Mouse (Mus musculus): ENCODE data around the gene Nhlh1. TPM values are rescaled to one million over a fixed set of nuclear protein-coding genes. Genes with fewer than 3 reads are reported as not detected.

Gene Nhlh1
- total RNA-seq, 1 experiment from 2014 or later = not detected

DNA sequence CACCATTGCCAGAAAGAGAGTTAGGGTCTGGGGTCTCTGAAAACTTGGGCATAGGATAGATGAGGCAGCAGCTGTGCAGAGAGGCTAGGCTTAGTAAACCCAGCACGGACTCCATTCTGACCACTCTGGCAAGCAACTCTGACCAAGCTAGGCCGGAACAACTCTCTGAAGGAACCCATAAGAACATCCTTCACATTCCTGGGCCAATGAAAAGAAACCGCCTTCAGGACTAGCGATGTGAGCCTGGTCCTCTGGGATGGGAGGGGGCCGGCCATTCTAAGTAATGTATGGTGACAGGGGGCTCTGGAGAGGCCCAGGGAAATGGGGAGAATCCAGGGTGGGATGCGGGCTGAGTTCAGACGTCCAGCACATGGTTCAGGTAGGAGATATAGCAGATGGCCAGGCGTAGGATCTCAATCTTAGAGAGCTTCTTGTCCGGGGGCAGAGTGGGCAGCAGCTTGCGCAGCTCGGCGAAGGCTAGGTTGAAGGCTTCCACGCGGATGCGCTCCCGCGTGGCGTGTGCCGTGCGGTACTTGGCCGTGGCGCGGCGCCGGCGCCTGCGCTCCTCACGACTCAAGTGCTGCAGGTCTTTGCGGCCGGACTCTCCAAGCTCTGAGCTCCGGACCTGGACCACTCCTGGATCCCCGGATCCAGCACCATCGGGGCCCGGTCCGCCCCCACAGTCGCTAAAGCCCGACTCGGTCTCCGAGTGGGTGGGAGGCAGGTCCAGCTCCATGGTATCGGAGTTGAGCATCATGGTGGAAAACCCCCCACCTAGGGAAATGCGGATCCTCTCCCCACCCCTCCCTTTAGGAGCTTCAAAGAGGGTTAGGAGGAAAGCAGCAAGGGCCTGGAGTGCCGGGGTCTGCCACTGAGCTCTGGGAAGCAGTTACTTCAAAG is 3.6 kb downstream of the Nhlh1 start:
- DNase-seq = no peak

GRCm38 (mm10) chr1:172052766-172053279 is 4.5 kb downstream of the Nhlh1 start:
- no peak for DNase-seq

DNA sequence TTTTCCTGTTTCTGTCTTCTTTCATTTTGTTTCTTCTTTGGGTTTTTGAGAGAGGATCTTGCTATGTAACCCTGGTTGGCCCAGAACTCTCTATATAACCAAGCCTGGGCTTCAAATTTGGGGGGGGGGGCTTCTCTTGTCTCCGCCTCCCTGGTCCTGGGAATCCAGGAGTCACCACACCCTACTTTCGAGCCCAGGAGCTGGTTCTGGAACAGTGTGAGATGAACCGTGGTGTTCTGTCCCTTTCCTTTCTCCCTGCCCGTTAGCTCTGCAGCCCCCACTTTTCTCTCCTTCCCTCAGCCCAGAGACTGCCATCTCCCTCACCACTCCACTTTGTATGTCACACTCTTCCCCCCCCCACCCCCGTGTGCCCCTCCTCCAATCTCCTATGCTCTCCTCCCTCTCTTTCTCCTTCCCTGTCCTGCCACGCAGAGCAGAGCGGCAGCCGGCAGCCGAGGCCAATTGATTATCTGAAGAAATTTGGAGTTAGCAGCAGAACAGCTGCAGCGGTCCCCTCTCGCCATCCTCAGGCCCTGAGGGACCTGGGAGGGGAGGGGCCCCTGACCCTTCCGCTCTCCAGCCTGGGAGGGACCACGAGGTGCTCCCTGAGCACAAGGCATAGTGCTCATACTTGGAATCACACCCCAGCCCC is 8.1 kb downstream of the Nhlh1 start:
- DNase-seq = no peak

DNA sequence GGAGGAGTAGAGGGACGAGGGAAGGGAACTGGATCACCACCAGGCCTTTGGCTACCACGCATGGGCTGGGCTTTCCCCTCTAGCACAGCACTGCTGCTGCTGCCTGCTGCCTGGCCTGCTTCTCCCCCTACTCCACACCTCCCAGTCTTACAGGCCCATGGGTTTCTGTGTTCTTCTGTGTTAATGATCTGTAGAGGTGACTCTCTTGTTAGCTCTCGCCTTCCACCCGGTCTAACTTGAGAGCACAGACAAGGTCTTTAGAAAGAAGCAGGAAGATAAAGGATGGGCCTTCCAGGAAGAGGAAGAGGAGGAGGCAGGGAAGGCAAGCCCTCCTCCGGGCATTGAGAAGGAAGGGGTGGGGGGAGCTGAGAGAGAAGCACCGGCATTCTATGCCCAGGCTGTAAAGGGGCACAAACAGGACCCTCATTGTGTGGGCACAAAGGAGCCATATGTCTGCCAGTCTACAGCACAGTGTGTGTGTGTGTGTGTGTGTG is 9.1 kb downstream of the Nhlh1 start:
- no peak for DNase-seq

DNA sequence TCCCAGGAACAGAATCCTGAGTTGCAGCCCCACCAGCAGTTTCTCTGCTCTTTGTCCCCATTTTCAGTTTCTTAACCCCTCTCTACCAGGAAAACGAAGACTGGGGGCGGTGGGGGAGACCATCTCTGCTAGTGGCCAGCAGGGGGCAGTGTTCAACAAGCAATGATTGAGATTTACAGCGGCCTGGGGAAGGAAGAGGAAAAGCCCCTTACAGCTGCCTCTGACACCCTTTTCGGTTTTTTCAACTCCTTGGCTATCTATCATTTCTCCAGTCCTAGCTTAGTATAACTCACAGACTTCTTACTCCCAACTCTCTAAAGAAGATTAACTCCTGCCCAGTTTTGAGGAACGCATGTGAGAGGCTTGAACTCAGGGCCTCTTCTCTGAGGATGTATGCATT is 10.4 kb downstream of the Nhlh1 start:
- peak; percentile 85 for DNase-seq

- no peak for DNase-seq
Observed at GRCm38 (mm10) chr1:172046410-172046809, 11.0 kb downstream of the Nhlh1 start.

- no peak for DNase-seq
Observed at GRCm38 (mm10) chr1:172029914-172030313, 27.5 kb downstream of the Nhlh1 start.

GRCm38 (mm10) chr1:172028394-172029275 is 28.7 kb downstream of the Nhlh1 start, which contains the start of gene Vangl2:
Vangl2 (minus strand) TSS chr1:172028444.
- no peak for DNase-seq

DNA sequence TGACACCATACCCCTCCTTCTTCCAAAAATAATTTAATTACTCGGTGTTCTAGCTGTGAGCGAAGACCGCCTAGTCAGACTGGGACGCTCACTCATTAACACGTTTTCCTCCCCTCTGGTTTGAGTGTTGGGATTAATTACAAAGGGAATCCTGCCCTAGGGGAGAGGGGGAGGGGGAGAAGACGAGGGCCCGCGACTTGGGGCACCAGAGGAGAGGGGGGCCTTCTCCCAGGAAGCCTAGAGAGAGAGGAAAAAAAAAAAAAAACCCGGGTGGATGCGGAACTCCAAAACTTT is 29.6 kb downstream of the Nhlh1 start:
- DNase-seq = no peak

DNA sequence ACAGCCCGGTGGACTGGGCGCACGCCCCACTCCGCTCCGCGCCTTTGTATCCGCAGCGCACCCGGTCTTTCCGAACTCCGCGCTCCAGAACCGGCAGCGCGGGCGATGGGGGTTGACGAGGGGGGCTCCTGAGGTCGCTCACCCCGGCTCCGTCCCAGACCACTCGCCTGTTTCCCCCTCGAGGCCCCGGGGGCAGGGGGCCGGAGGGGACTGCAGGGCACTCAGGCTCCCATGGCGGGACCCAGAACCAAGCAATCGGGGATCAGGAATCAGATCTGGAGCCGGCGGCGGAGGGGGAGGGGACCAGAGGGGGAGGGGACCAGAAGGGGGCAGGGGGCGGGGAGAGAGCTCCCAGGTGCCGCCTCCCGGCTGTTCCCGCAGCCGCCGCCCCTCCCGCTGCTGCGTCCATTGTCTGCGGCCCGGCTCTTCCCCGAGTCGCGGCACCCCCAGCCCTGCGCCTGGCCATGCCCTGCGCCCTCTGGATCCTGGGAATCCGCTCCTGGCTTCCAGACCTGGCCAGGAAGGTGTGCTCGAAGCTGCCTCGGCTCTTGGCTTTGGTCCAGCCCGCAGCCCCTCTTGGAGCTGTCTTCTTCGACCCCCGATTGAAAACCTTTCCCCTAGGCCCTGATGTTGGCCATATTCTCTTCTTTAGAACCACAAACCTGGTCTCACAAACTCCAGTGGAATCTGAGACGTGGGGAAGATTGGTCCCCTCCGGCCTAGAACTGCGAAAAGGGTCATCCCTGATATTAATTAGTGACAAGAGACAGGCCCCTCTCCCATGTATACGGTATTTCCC is 30.2 kb downstream of the Nhlh1 start:
- DNase-seq = peak; percentile 94

DNA sequence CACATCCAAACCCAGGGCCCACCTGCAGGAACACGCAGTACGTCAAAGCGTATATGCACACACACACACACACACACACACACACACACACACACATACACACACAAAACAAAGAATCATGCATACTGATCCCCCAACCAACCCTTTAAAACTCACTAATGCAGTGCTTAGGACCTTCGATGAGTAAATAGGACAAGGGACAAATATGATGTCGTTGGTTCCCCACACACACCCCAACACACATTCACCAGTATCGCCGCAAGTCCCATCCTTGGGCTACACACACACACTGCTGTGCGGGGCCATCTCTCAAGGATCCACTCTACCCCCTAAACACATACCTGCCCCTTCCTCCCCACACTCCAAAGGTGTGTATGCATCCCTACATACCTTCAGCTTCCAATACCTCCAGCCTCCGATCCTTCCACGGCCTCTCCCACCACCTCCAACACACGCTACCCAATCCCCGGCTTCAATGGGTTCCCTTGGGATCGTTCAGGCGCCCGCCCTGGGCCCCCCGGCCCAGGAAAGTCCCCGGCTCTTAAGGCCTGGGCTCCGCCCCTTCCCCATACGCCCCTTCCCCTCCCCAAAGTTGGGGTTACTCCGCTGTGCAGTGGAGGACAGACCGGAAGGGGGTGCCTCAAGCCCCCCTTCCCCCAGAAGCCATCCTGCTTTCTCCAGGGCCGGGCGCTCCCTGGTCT is 31.0 kb downstream of the Nhlh1 start:
- DNase-seq = peak; percentile 37

- DNase-seq = no peak
Observed at GRCm38 (mm10) chr1:172025201-172025904, 32.0 kb downstream of the Nhlh1 start.

GRCm38 (mm10) chr1:172024140-172024895 is 33.1 kb downstream of the Nhlh1 start:
- DNase-seq = no peak

DNA sequence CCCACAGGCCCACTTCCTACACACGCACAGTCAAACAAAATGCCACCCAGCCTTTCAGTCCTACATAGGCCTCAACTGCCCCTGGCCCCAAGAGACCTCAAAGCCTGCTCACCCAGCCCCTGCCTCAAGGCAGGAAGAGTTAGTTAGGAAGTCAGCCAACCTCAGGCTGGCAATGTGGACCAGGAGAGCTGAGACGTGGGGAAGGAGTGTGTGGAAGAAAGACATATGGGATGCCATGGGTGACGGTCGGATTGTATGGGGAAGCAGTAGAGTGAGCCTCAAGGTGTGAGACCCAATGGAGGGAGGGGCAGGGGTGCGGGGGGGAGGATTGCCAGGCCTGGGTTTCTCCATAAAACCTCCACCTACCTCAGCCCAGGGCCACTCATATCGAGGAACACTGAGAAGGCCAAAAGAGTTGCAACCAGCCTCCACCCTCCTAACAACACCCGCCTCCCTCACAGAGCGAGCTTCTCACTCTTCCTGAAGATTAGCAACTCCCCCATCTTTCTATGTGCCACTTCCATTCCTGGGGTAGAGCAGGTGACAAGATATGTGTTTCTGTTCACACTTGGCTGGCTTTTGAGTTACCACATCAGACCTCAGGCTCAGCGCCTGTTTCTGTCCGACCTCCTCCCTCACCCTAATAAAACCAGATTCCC is 37.4 kb downstream of the Nhlh1 start:
- DNase-seq = no peak

- no peak for DNase-seq
Observed at GRCm38 (mm10) chr1:172019339-172019738, 38.0 kb downstream of the Nhlh1 start.

- no peak for DNase-seq
Observed at GRCm38 (mm10) chr1:172018336-172019311, 38.7 kb downstream of the Nhlh1 start.

DNA sequence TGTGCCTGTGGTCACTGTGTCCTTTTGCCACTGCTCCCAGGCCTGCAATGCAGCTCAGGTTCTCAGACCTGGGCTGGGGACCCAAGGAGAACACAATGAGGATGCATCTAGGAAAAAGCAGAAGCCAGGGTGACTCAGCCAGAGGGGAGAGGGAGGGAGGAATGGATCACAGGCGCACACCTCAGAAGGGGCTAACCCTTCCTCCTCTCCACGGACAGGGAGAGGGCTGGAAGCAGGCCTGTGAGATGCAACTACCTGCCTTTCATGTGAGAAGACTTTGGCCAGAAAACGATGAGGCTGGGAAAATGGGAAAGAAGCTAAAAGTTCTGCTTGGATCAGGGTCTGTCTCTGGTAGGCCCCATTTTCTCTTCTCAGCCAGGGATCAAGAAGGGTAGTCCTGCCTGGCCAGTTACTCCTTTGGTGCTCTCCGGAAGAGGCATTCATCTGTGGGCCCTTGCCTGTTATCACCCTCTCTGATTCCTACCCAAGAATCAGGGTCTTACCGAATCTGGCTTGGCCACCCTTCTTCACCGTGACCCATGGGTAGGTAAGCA is 39.8 kb downstream of the Nhlh1 start:
- no peak for DNase-seq
